Mouse (Mus musculus) MEL (cell line): ENCODE data around the gene Sccpdh.

ENCODE experiments used
- CTCF ChIP-seq, 3 experiments: IDR thresholded peaks in 2 of 3; conservative IDR thresholded peaks in 1 of 3; 2 replicates each; pipeline ENCODE4 v1.5.1; 2011 to 2012; ENCODE audit warnings: low read length in 3 of 3, low read depth in 2 of 3, mild to moderate bottlenecking in 2 of 3, improper control_type of control experiment in 1 of 3, inconsistent platforms in 1 of 3, mixed read lengths in 1 of 3, moderate library complexity in 1 of 3; ENCODE audit not compliant: control insufficient read depth in 1 of 3, insufficient read depth in 1 of 3, poor library complexity in 1 of 3, severe bottlenecking in 1 of 3
- MAX ChIP-seq: IDR thresholded peaks from 2 replicates; pipeline ENCODE4 v1.6.1; 2011; ENCODE audit warnings: low read length, improper control_type of control experiment
- MYC ChIP-seq: IDR thresholded peaks from 2 replicates; pipeline ENCODE4 v1.6.1; 2011; ENCODE audit warnings: low read depth, mild to moderate bottlenecking, low read length, improper control_type of control experiment, moderate library complexity
- POLR2A ChIP-seq, 2 experiments: IDR thresholded peaks; 2 replicates each; pipeline ENCODE4 v1.6.1; 2011 to 2012; ENCODE audit warnings: low read length in 2 of 2, mild to moderate bottlenecking in 2 of 2, control low read depth in 1 of 2, improper control_type of control experiment in 1 of 2, low read depth in 1 of 2, moderate library complexity in 1 of 2; ENCODE audit not compliant: control insufficient read depth in 1 of 2, insufficient read depth in 1 of 2, poor library complexity in 1 of 2
- RCOR1 ChIP-seq: IDR thresholded peaks from 2 replicates; pipeline ENCODE4 v1.6.1; 2012; ENCODE audit warnings: low read depth, mild to moderate bottlenecking, inconsistent platforms, low read length, improper control_type of control experiment
- SIN3A ChIP-seq: IDR thresholded peaks from 2 replicates; pipeline ENCODE4 v1.6.1; 2012; ENCODE audit warnings: low read length, improper control_type of control experiment, inconsistent platforms

GRCm38 (mm10) chr1:179677031-179677430 is 9.0 kb downstream of the Sccpdh start:
- no peak for TF ChIP-seq CTCF (IDR thresholded peaks at IDR 0.05 in 2 of 3, conservative IDR thresholded peaks at IDR 0.05 in 1 of 3; ENCODE audit: control insufficient read depth in 1 of 3, insufficient read depth in 1 of 3, low read depth in 2 of 3, low read length in 3 of 3, poor library complexity in 1 of 3, severe bottlenecking in 1 of 3)
- TF ChIP-seq MYC = no peak
- TF ChIP-seq POLR2A (IDR thresholded peaks at IDR 0.05; ENCODE audit: control insufficient read depth in 1 of 2, insufficient read depth in 1 of 2, low read depth in 1 of 2, low read length in 2 of 2, poor library complexity in 1 of 2) = no peak
- no peak for TF ChIP-seq SIN3A
- TF ChIP-seq RCOR1 = no peak
- no peak for TF ChIP-seq MAX
